Comparison of ENCODE assay signal across 20 mouse cellular contexts in the genomic region with DNA sequence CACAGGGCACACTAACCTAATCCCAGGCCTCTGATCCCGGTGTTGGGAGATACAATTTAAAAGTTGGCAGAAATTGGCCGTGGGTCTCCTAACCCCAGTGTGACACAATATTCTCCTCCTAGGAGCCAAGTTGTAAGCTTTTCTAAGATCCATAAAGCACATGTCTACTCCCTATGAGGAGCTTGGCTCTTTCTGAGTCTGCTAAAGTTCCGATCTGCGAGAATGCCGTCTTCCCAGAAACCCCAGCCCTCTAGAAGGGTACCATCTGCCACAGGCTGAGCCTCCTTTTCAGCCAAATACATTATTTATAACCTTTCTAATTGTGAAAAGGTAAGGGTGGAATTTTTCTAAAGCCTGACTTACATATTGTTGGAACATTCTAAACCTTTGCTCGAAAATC. TPM values are rescaled to one million over a fixed set of nuclear protein-coding genes. Genes with fewer than 3 reads are reported as not detected.
DNase-seq lines count a peak whose midpoint lies in the region; ATAC-seq and TF ChIP-seq lines count a peak whose summit lies in the region.
"Had no signal": no experiment of that assay in that cellular context is flagged by ENCODE, and none has a peak within 500 bp of the region (broad histone marks: within the 10 kb centered on the region; RNA-seq: fewer than 3 reads in every experiment).

No protein-coding gene starts in this region.

- 53% methylated on average over 6 of the region's 6 CpGs for WGBS in forebrain, embryonic 15.5 days
- 62% methylated on average over 6 of the region's 6 CpGs for WGBS in forebrain, embryonic 11.5 days
- WGBS in midbrain, embryonic 12.5 days, result 60% methylated on average over 6 of the region's 6 CpGs
- 64% methylated on average over 6 of the region's 6 CpGs for WGBS in midbrain, postnatal 0 days
- WGBS in forebrain, postnatal 0 days, result 42% methylated on average over 6 of the region's 6 CpGs

- H3K9ac ChIP-seq in forebrain, embryonic 15.5 days (replicated peaks), result no peak overlapping the region
- no peak overlapping the region for H3K9ac ChIP-seq in forebrain, embryonic 11.5 days (ENCODE audit: low read length)
- no peak overlapping the region for H3K9ac ChIP-seq in midbrain, embryonic 12.5 days (replicated peaks)
- no peak overlapping the region for H3K9ac ChIP-seq in midbrain, postnatal 0 days (replicated peaks; ENCODE audit: low read length, poor library complexity, severe bottlenecking)
- no peak overlapping the region for H3K9ac ChIP-seq in forebrain, postnatal 0 days
- H3K9ac ChIP-seq: embryonic facial prominence, embryonic 13.5 days; liver, embryonic 15.5 days; stomach, embryonic 15.5 days had no signal

- peak overlapping the region; percentile 86 for H3K27ac ChIP-seq in forebrain, embryonic 15.5 days (replicated peaks)
- no peak overlapping the region for H3K27ac ChIP-seq in forebrain, embryonic 11.5 days (ENCODE audit: low read depth, low read length)
- no peak overlapping the region for H3K27ac ChIP-seq in midbrain, embryonic 12.5 days (replicated peaks)
- H3K27ac ChIP-seq in midbrain, postnatal 0 days (ENCODE audit: low read depth, low read length), result no peak overlapping the region
- H3K27ac ChIP-seq in forebrain, postnatal 0 days (ENCODE audit: low read depth, low read length), result no peak overlapping the region; the same call in 1 of the 2 replicates
- H3K27ac ChIP-seq: limb, embryonic 10.5 days; liver, embryonic 15.5 days; macrophage; stomach, embryonic 15.5 days had no signal

- TF ChIP-seq CTCF in midbrain, postnatal 0 days (IDR thresholded peaks at IDR 0.05), result no peak
- TF ChIP-seq CTCF in forebrain, postnatal 0 days (IDR thresholded peaks at IDR 0.05; ENCODE audit: low read depth), result no peak

- H3K36me3 ChIP-seq in forebrain, embryonic 15.5 days, result no peaks in the 10 kb centered on the region; the same call in 1 of the 2 replicates
- no peaks in the 10 kb centered on the region for H3K36me3 ChIP-seq in forebrain, embryonic 11.5 days (ENCODE audit: control insufficient read depth, insufficient read depth, low read length)
- H3K36me3 ChIP-seq in midbrain, embryonic 12.5 days, result peaks cover 5% of the 10 kb centered on the region
- H3K36me3 ChIP-seq in midbrain, postnatal 0 days (ENCODE audit: insufficient read depth, low read length), result no peaks in the 10 kb centered on the region; the same call in 1 of the 2 replicates
- no peaks in the 10 kb centered on the region for H3K36me3 ChIP-seq in forebrain, postnatal 0 days (ENCODE audit: insufficient read depth)
- H3K36me3 ChIP-seq: embryonic facial prominence, embryonic 13.5 days; liver, embryonic 15.5 days; stomach, embryonic 15.5 days had no signal

- no peaks in the 10 kb centered on the region for H3K9me3 ChIP-seq in forebrain, embryonic 15.5 days
- H3K9me3 ChIP-seq in forebrain, embryonic 11.5 days (ENCODE audit: control insufficient read depth, low read length), result no peaks in the 10 kb centered on the region
- no peaks in the 10 kb centered on the region for H3K9me3 ChIP-seq in midbrain, embryonic 12.5 days
- no peaks in the 10 kb centered on the region for H3K9me3 ChIP-seq in midbrain, postnatal 0 days (ENCODE audit: low read length)
- H3K9me3 ChIP-seq in forebrain, postnatal 0 days (ENCODE audit: low read length), result no peaks in the 10 kb centered on the region
- H3K9me3 ChIP-seq: embryonic facial prominence, embryonic 13.5 days; limb, embryonic 10.5 days; liver, embryonic 15.5 days; stomach, embryonic 15.5 days had no signal

- peaks cover 31% of the 10 kb centered on the region for H3K4me1 ChIP-seq in forebrain, embryonic 15.5 days
- H3K4me1 ChIP-seq in forebrain, embryonic 11.5 days (replicated peaks; ENCODE audit: control insufficient read depth, insufficient read depth, low read length), result 0 out of 2 replicates have a peak, but pooled peaks cover 4% of the 10 kb centered on the region
- H3K4me1 ChIP-seq in midbrain, embryonic 12.5 days, result peaks cover 19% of the 10 kb centered on the region
- no peaks in the 10 kb centered on the region for H3K4me1 ChIP-seq in midbrain, postnatal 0 days (ENCODE audit: insufficient read depth, low read length)
- peaks cover 11% of the 10 kb centered on the region; the same call in 1 of the 2 replicates for H3K4me1 ChIP-seq in forebrain, postnatal 0 days (ENCODE audit: insufficient read depth)
- H3K4me1 ChIP-seq: liver, embryonic 15.5 days; stomach, embryonic 15.5 days had no signal

- peak; percentile 82 for ATAC-seq in forebrain, embryonic 15.5 days (replicated peaks)
- no peak for ATAC-seq in forebrain, embryonic 11.5 days (replicated peaks; ENCODE audit: low FRiP score)
- ATAC-seq in midbrain, embryonic 12.5 days (ENCODE audit: low FRiP score, low read depth), result peak; percentile 39; the same call in 1 of the 2 replicates
- no peak for ATAC-seq in midbrain, postnatal 0 days (ENCODE audit: low FRiP score)
- ATAC-seq in forebrain, postnatal 0 days, result peak; percentile 80
- ATAC-seq: inflammation-experienced regulatory T-cells, adult 6 months had no signal

- DNase-seq in cerebellum, adult 8-10 months, result peak; percentile 23
- DNase-seq in cerebellum, adult 18-20 months, result no peak
- no peak for DNase-seq in forebrain, embryonic 11.5 days (ENCODE audit: low spot score)
- DNase-seq in midbrain, postnatal 0 days (ENCODE audit: low spot score), result no peak
- no peak for DNase-seq in forebrain, postnatal 0 days
- no peak for DNase-seq in lung, postnatal 14 days
- DNase-seq: adrenal gland, postnatal 10 days; heart, postnatal 10 days; kidney, adult 18-20 months; kidney, postnatal 4 days; liver; thymus, postnatal 36 days had no signal

- H3K4me2 ChIP-seq in forebrain, embryonic 15.5 days (replicated peaks), result 0 out of 2 replicates have a peak overlapping the region, but pooled peaks have one; percentile 33
- H3K4me2 ChIP-seq in forebrain, embryonic 11.5 days (ENCODE audit: low read depth, low read length, severe bottlenecking), result no peak overlapping the region
- H3K4me2 ChIP-seq in midbrain, embryonic 12.5 days (replicated peaks), result no peak overlapping the region
- no peak overlapping the region for H3K4me2 ChIP-seq in midbrain, postnatal 0 days (ENCODE audit: low read depth, low read length, poor library complexity, severe bottlenecking)
- H3K4me2 ChIP-seq in forebrain, postnatal 0 days (ENCODE audit: low read depth), result no peak overlapping the region
- H3K4me2 ChIP-seq: liver, embryonic 15.5 days had no signal

- no peak overlapping the region for H3K4me3 ChIP-seq in forebrain, embryonic 15.5 days
- H3K4me3 ChIP-seq in forebrain, embryonic 11.5 days (ENCODE audit: low read depth, low read length), result no peak overlapping the region
- no peak overlapping the region for H3K4me3 ChIP-seq in midbrain, embryonic 12.5 days
- no peak overlapping the region for H3K4me3 ChIP-seq in midbrain, postnatal 0 days (ENCODE audit: low read depth, low read length)
- H3K4me3 ChIP-seq in forebrain, postnatal 0 days (ENCODE audit: low read depth, low read length), result no peak overlapping the region
- H3K4me3 ChIP-seq: limb, embryonic 10.5 days; liver, embryonic 15.5 days; stomach, embryonic 15.5 days had no signal

- no peaks in the 10 kb centered on the region for H3K27me3 ChIP-seq in forebrain, embryonic 15.5 days
- no peaks in the 10 kb centered on the region for H3K27me3 ChIP-seq in forebrain, embryonic 11.5 days (ENCODE audit: control insufficient read depth, insufficient read depth, low read length)
- H3K27me3 ChIP-seq in midbrain, embryonic 12.5 days, result no peaks in the 10 kb centered on the region
- H3K27me3 ChIP-seq in midbrain, postnatal 0 days (ENCODE audit: insufficient read depth, low read length), result no peaks in the 10 kb centered on the region
- no peaks in the 10 kb centered on the region for H3K27me3 ChIP-seq in forebrain, postnatal 0 days (ENCODE audit: insufficient read depth, low read length)
- H3K27me3 ChIP-seq: embryonic facial prominence, embryonic 13.5 days; liver, embryonic 15.5 days; stomach, embryonic 15.5 days had no signal

RNA-seq across cellular contexts. Expression of gene Satb1, which starts 43.3 kb away (rescaled TPM):
- polyA plus RNA-seq in forebrain, embryonic 15.5 days (2015; fragmentation: Nextera tagmentation; extraction: Ambion mirVana), result 40.1 and 47.2 TPM in 2 replicates
- polyA plus RNA-seq in forebrain, embryonic 11.5 days (2014; fragmentation: Nextera tagmentation; extraction: Ambion mirVana), result 31.8 and 33.6 TPM in 2 replicates
- 35.9 and 38.8 TPM in 2 replicates for polyA plus RNA-seq in midbrain, embryonic 12.5 days (2016; fragmentation: Nextera tagmentation; extraction: Ambion mirVana)
- total RNA-seq in midbrain, postnatal 0 days (2014; rRNA removed), result 26.6 and 29.8 TPM in 2 replicates
- 11.7 and 13.6 TPM in 2 replicates for polyA plus RNA-seq in midbrain, postnatal 0 days (2015; fragmentation: Nextera tagmentation; extraction: Ambion mirVana)
- 48.5 and 49.8 TPM in 2 replicates for total RNA-seq in forebrain, postnatal 0 days (2014; rRNA removed)
- 23.2 and 26.8 TPM in 2 replicates for polyA plus RNA-seq in forebrain, postnatal 0 days (2015; fragmentation: Nextera tagmentation; extraction: Ambion mirVana)

Comparison
In these comparisons a context has a peak if more than half of its experiments do, and no peak if none do; other contexts are left out.
1. ATAC-seq: peak in forebrain, embryonic 15.5 days (single experiment), midbrain, embryonic 12.5 days (single experiment) and forebrain, postnatal 0 days (single experiment); none in forebrain, embryonic 11.5 days (single experiment) and midbrain, postnatal 0 days (single experiment).